19 mouse cellular contexts compared by ENCODE assay signal in the genomic region with DNA sequence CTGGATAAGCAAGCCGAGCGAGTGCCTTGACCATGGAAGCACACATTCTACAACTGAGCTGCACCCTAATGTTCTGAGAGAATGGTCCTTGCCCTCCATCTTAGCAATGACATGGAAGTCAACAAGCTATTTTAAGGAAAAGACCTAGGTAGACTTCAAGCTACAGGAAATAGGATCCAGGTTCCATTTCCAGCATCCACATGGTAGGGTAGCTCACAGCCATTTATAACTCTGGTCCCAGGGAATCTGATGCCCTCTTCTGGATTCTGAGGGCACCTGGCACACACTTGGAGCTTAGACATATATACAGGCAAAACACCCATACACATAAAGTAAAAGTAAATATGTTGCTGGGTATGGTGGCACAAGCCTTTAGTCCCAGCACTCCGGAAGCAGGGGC. TPM values are rescaled to one million over a fixed set of nuclear protein-coding genes. Genes with fewer than 3 reads are reported as not detected.
"Had no signal": no experiment of that assay in that cellular context is flagged by ENCODE, and none has a peak within 500 bp of the region (broad histone marks: within the 10 kb centered on the region; RNA-seq: fewer than 3 reads in every experiment).

No protein-coding gene starts in this region.

- H3K4me3 ChIP-seq: midbrain, embryonic 10.5 days; midbrain, embryonic 12.5 days; midbrain, embryonic 15.5 days; neural tube, embryonic 12.5 days had no signal

- H3K9me3 ChIP-seq: midbrain, embryonic 10.5 days; midbrain, embryonic 15.5 days; neural tube, embryonic 12.5 days had no signal

- DNase-seq: lung, adult 18-20 months; lung, embryonic 14.5 days; lung, postnatal 10 days; lung, postnatal 4 days; right cerebral cortex, postnatal 14 days; spleen, adult 18-20 months; thymus, adult 2 months; thymus, postnatal 25 days; thymus, postnatal 4 days had no signal

- H3K27ac ChIP-seq: midbrain, embryonic 10.5 days; midbrain, embryonic 12.5 days; midbrain, embryonic 15.5 days; neural tube, embryonic 12.5 days had no signal

- H3K4me2 ChIP-seq: lung, embryonic 14.5 days; midbrain, embryonic 12.5 days; midbrain, embryonic 15.5 days; neural tube, embryonic 12.5 days had no signal

- H3K27me3 ChIP-seq: midbrain, embryonic 12.5 days; midbrain, embryonic 15.5 days; neural tube, embryonic 12.5 days had no signal

- ATAC-seq: midbrain, embryonic 15.5 days had no signal

- H3K4me1 ChIP-seq: midbrain, embryonic 12.5 days; midbrain, embryonic 15.5 days; neural tube, embryonic 12.5 days had no signal

- H3K9ac ChIP-seq: lung, embryonic 14.5 days; midbrain, embryonic 12.5 days; midbrain, embryonic 15.5 days; neural tube, embryonic 12.5 days had no signal

RNA-seq across cellular contexts. Expression of gene Bnipl, which starts 15.1 kb away (rescaled TPM):
- total RNA-seq: megakaryocyte, adult 5-6 weeks; megakaryocyte-erythroid progenitor cell, adult 5-6 weeks; midbrain, postnatal 0 days; monocyte, adult 5-6 weeks; neutrophil, adult 5-6 weeks had no signal
- polyA plus RNA-seq: liver, embryonic 16.5 days; midbrain, postnatal 0 days had no signal

RNA-seq across cellular contexts. Expression of gene Gm128, which starts 24.7 kb away (rescaled TPM):
- total RNA-seq: monocyte, adult 5-6 weeks; neutrophil, adult 5-6 weeks had no signal
- polyA plus RNA-seq: midbrain, embryonic 12.5 days had no signal
